Mouse (Mus musculus) CH12.LX (cell line): ENCODE results near the gene Angptl6.

Experiments used
- USF2 ChIP-seq: conservative IDR thresholded peaks from 2 replicates; pipeline ENCODE4 v1.6.1; 2011; ENCODE audit warnings: low read depth, low read length, improper control_type of control experiment
- ZC3H11A ChIP-seq: IDR thresholded peaks from 2 replicates; pipeline ENCODE4 v1.6.1; 2012; ENCODE audit warnings: low read depth, mild to moderate bottlenecking, inconsistent platforms, low read length, improper control_type of control experiment

DNA sequence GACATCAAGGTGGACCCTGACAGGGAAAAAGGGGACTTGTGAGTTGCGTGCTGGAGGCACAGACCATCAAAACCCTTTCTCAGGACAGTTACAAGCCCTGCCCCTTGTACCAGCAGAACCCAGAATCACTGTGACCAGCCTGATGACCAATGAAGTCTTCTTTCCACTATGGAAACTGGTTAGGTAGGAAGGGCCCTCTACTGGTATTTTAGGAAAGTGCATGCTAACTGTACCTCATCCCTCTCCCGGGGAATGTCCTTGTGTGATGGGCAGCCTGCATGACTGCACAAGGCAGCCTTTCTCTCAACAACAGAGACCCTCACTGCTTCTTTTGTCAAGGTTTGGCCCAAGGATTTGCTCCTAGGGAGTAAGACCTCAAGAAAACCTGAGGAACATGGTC is 36.9 kb downstream of the Angptl6 start:
- TF ChIP-seq ZC3H11A (no peak), USF2 (no peak)
